ENCODE assay signal across 22 mouse cellular contexts in genomic region chr9:119743312-119743711, GRCm38 (mm10). TPM values are rescaled to one million over a fixed set of nuclear protein-coding genes. Genes with fewer than 3 reads are reported as not detected.
DNase-seq lines count a peak whose midpoint lies in the region; ATAC-seq and TF ChIP-seq lines count a peak whose summit lies in the region.
"Had no signal": no experiment of that assay in that cellular context is flagged by ENCODE, and none has a peak within 500 bp of the region (broad histone marks: within the 10 kb centered on the region; RNA-seq: fewer than 3 reads in every experiment).

No protein-coding gene starts in this region.

- TF ChIP-seq CTCF in heart, postnatal 0 days (IDR thresholded peaks at IDR 0.05; ENCODE audit: low read depth), result no peak
- TF ChIP-seq CTCF in C2C12 (IDR thresholded peaks at IDR 0.05; ENCODE audit: control insufficient read depth, insufficient read depth, insufficient read length), result no peak
- no peak for TF ChIP-seq CTCF in CH12.LX (conservative IDR thresholded peaks at IDR 0.05 in 1 of 2, IDR thresholded peaks at IDR 0.05 in 1 of 2; ENCODE audit: low read depth in 2 of 2, low read length in 2 of 2)

- H3K36me3 ChIP-seq in heart, postnatal 0 days (replicated peaks; ENCODE audit: control insufficient read depth, insufficient read depth, low read length), result no peaks in the 10 kb centered on the region
- H3K36me3 ChIP-seq in C2C12 (ENCODE audit: control insufficient read depth, insufficient read depth) (no peaks in the 10 kb centered on the region), CH12.LX (replicated peaks in 1 of 2; ENCODE audit: control insufficient read depth in 1 of 2, insufficient read depth in 1 of 2, low read length in 1 of 2) (no peaks in the 10 kb centered on the region), macrophage (ENCODE audit: inconsistent target) (no peaks in the 10 kb centered on the region)
- no peaks in the 10 kb centered on the region for H3K36me3 ChIP-seq in kidney, embryonic 15.5 days
- H3K36me3 ChIP-seq: forebrain, embryonic 15.5 days; heart, embryonic 12.5 days; hindbrain, embryonic 15.5 days; liver, embryonic 12.5 days; lung, embryonic 15.5 days; neural tube, embryonic 12.5 days had no signal

- H3K79me2 ChIP-seq in C2C12 (ENCODE audit: control insufficient read depth, insufficient read depth) (no peaks in the 10 kb centered on the region), CH12.LX (replicated peaks; ENCODE audit: control insufficient read depth, extremely low read depth, insufficient read depth, poor library complexity, severe bottlenecking) (no peaks in the 10 kb centered on the region), macrophage (ENCODE audit: inconsistent target) (no peaks in the 10 kb centered on the region)

- no peak for TF ChIP-seq POLR2A in CH12.LX (IDR thresholded peaks at IDR 0.05; ENCODE audit: low read depth, low read length)

- peak; percentile 25 for DNase-seq in heart, postnatal 0 days (ENCODE audit: low spot score)
- DNase-seq in heart, adult 8-10 months (ENCODE audit: low spot score), result no peak
- no peak for DNase-seq in CH12.LX (ENCODE audit: extremely low read depth)
- no peak for DNase-seq in cerebellum, adult 11 months
- DNase-seq: cerebellum, adult 9-11 months; heart, postnatal 36 days had no signal

- TF ChIP-seq EP300 in heart, postnatal 0 days (IDR thresholded peaks at IDR 0.05; ENCODE audit: low read depth), result no peak
- TF ChIP-seq EP300 in CH12.LX (IDR thresholded peaks at IDR 0.05; ENCODE audit: low read length), result no peak

- 0 out of 2 replicates have a peak, but pooled peaks cover 5% of the 10 kb centered on the region for H3K9me3 ChIP-seq in heart, postnatal 0 days (replicated peaks; ENCODE audit: control insufficient read depth, low read length)
- no peaks in the 10 kb centered on the region for H3K9me3 ChIP-seq in CH12.LX (replicated peaks; ENCODE audit: low read length)
- no peaks in the 10 kb centered on the region for H3K9me3 ChIP-seq in kidney, embryonic 15.5 days (replicated peaks)
- H3K9me3 ChIP-seq: hindbrain, embryonic 15.5 days; liver, embryonic 12.5 days; lung, embryonic 15.5 days had no signal

- dilution Hi-C loops in CH12.LX (cut with MboI; ENCODE audit: extremely low pct_ligation_motif_present, extremely low pct_unique_long_range_greater_than_20kb, low sequenced_read_pairs), result no loop called here

- H3K4me1 ChIP-seq in heart, postnatal 0 days (ENCODE audit: control insufficient read depth, insufficient read depth), result peaks cover 5% of the 10 kb centered on the region; the same call in 1 of the 2 replicates
- H3K4me1 ChIP-seq in CH12.LX (ENCODE audit: control insufficient read depth in 1 of 2, insufficient read depth in 2 of 2), result peaks cover 14 to 38% of the 10 kb centered on the region in 2 experiments
- no peaks in the 10 kb centered on the region for H3K4me1 ChIP-seq in kidney, embryonic 15.5 days
- H3K4me1 ChIP-seq: forebrain, embryonic 15.5 days; hindbrain, embryonic 15.5 days; neural tube, embryonic 12.5 days had no signal

- H3K4me2 ChIP-seq in heart, postnatal 0 days (ENCODE audit: low read depth, low read length), result no peak overlapping the region
- no peak overlapping the region for H3K4me2 ChIP-seq in CH12.LX (ENCODE audit: insufficient read depth, low read depth, poor library complexity, severe bottlenecking)
- no peak overlapping the region for H3K4me2 ChIP-seq in kidney, embryonic 15.5 days
- H3K4me2 ChIP-seq: forebrain, embryonic 15.5 days; heart, embryonic 12.5 days; hindbrain, embryonic 15.5 days; liver, embryonic 12.5 days; lung, embryonic 15.5 days; midbrain, embryonic 11.5 days; neural tube, embryonic 12.5 days had no signal

- no peaks in the 10 kb centered on the region for H3K27me3 ChIP-seq in heart, postnatal 0 days (ENCODE audit: control insufficient read depth, insufficient read depth, low read length)
- H3K27me3 ChIP-seq in C2C12 (ENCODE audit: control insufficient read depth, insufficient read depth, insufficient read length) (no peaks in the 10 kb centered on the region), CH12.LX (replicated peaks) (peaks cover 6% of the 10 kb centered on the region)
- no peaks in the 10 kb centered on the region for H3K27me3 ChIP-seq in kidney, embryonic 15.5 days
- H3K27me3 ChIP-seq: forebrain, embryonic 15.5 days; hindbrain, embryonic 15.5 days; liver, embryonic 12.5 days; lung, embryonic 15.5 days; neural tube, embryonic 12.5 days had no signal

- no peak for TF ChIP-seq RAD21 in CH12.LX (IDR thresholded peaks at IDR 0.05; ENCODE audit: low read depth, low read length)

- H3K4me3 ChIP-seq in heart, postnatal 0 days (ENCODE audit: low read depth, low read length), result no peak overlapping the region
- no peak overlapping the region for H3K4me3 ChIP-seq in C2C12 (ENCODE audit: insufficient read depth, poor library complexity, severe bottlenecking)
- no peak overlapping the region for H3K4me3 ChIP-seq in CH12.LX (replicated peaks in 1 of 3; ENCODE audit: low read depth in 2 of 3, low read length in 2 of 3, poor library complexity in 1 of 3)
- H3K4me3 ChIP-seq in macrophage (ENCODE audit: inconsistent target), result no peak overlapping the region
- H3K4me3 ChIP-seq in kidney, embryonic 15.5 days (replicated peaks), result no peak overlapping the region
- H3K4me3 ChIP-seq: forebrain, embryonic 15.5 days; heart, embryonic 12.5 days; hindbrain, embryonic 15.5 days; liver, embryonic 12.5 days; lung, embryonic 15.5 days; neural tube, embryonic 12.5 days had no signal

- in situ Hi-C loops in CH12.LX (cut with MboI; ENCODE audit: low pct_ligation_motif_present, low pct_unique_long_range_greater_than_20kb, low sequenced_read_pairs), result no loop called here

- H3K79me3 ChIP-seq in C2C12 (ENCODE audit: low read depth), result no peaks in the 10 kb centered on the region

- ATAC-seq in heart, postnatal 0 days (ENCODE audit: insufficient read depth, low read depth), result no peak
- no peak for ATAC-seq in kidney, embryonic 15.5 days (replicated peaks; ENCODE audit: low FRiP score)
- ATAC-seq: forebrain, embryonic 15.5 days; intestine, embryonic 16.5 days; liver, embryonic 12.5 days had no signal

- H3K9ac ChIP-seq in heart, postnatal 0 days (replicated peaks; ENCODE audit: low read depth, low read length), result no peak overlapping the region
- H3K9ac ChIP-seq in CH12.LX (ENCODE audit: insufficient read depth, low read depth), result no peak overlapping the region
- no peak overlapping the region for H3K9ac ChIP-seq in kidney, embryonic 15.5 days
- H3K9ac ChIP-seq: forebrain, embryonic 15.5 days; heart, embryonic 12.5 days; hindbrain, embryonic 15.5 days; liver, embryonic 12.5 days; lung, embryonic 15.5 days; neural tube, embryonic 12.5 days had no signal

- H3K27ac ChIP-seq in heart, postnatal 0 days (ENCODE audit: low read depth), result no peak overlapping the region
- H3K27ac ChIP-seq in CH12.LX (ENCODE audit: insufficient read depth, low read depth), result no peak overlapping the region
- H3K27ac ChIP-seq in macrophage, result peak overlapping the region; percentile 83
- H3K27ac ChIP-seq in kidney, embryonic 15.5 days, result no peak overlapping the region
- H3K27ac ChIP-seq: forebrain, embryonic 15.5 days; hindbrain, embryonic 15.5 days; liver, embryonic 12.5 days; lung, embryonic 15.5 days; neural tube, embryonic 12.5 days had no signal

- no peak overlapping the region for H3ac ChIP-seq in C2C12 (ENCODE audit: control insufficient read depth, insufficient read length, low read depth)

- 59% methylated on average over 3 of the region's 3 CpGs for whole genome bisulfite sequencing in heart, postnatal 0 days
- WGBS in macrophage (ENCODE audit: missing documents), result 44% methylated on average over 3 of the region's 3 CpGs
- 90% methylated on average over 3 of the region's 3 CpGs for WGBS in kidney, embryonic 15.5 days

TF ChIP-seq in C2C12, 6 proteins besides CTCF, POLR2A, EP300 and RAD21:
- TF ChIP-seq USF1 (IDR thresholded peaks at IDR 0.05; ENCODE audit: low read depth) (peak; percentile 41), MAX (IDR thresholded peaks at IDR 0.05) (no peak)

TF ChIP-seq in CH12.LX, 34 proteins besides CTCF, POLR2A, EP300 and RAD21:
- TF ChIP-seq PAX5 (IDR thresholded peaks at IDR 0.05; ENCODE audit: low read length) (no peak), USF2 (conservative IDR thresholded peaks at IDR 0.05; ENCODE audit: low read depth, low read length) (0 out of 2 replicates have a peak, but pooled peaks have one; percentile 24), ZNF384 (IDR thresholded peaks at IDR 0.05; ENCODE audit: low read depth, low read length) (no peak), RCOR1 (conservative IDR thresholded peaks at IDR 0.05; ENCODE audit: low read depth, low read length) (no peak), USF1 (IDR thresholded peaks at IDR 0.05; ENCODE audit: low read depth, low read length) (peak; percentile 40)
TF ChIP-seq in CH12.LX: peak in this region for 2.

RNA-seq across cellular contexts. Expression of gene Scn10a, which starts 24.2 kb away (rescaled TPM):
- 0.65 and 2.0 TPM in 2 replicates for total RNA-seq in heart, postnatal 0 days (2014; rRNA removed; ENCODE audit: low replicate concordance)
- polyA plus RNA-seq in heart, postnatal 0 days (2015; fragmentation: Nextera tagmentation; extraction: Ambion mirVana), result 2.0 and 2.1 TPM in 2 replicates
- 1 to 10 TPM in 1 of 4 experiments, under 1 TPM in 3; 0.65 to 1.0 (median 0.74) TPM for total RNA-seq in heart, adult 8-10 months (2022)
- polyA plus RNA-seq in C2C12 (2012; fragmentation: generic; extraction: Trizol), result 0.09 TPM
- not detected in 2 replicates for total RNA-seq in CH12.LX (2012; rRNA removed)
- total RNA-seq in CH12.LX (2014; rRNA removed), result not detected in 2 replicates
- polyA plus RNA-seq in CH12.LX (2012; ENCODE audit: insufficient read length, low read depth), result not detected in 2 replicates
- total RNA-seq in macrophage (2018; cell fraction: chromatin; rRNA removed), result not detected
- not detected for total RNA-seq in macrophage (2018; cell fraction: cytosol; rRNA removed)
- total RNA-seq in macrophage (2018; cell fraction: nucleus; rRNA removed), result not detected
- not detected in 3 replicates for polyA plus RNA-seq in macrophage (2018)
- not detected in 2 replicates for polyA plus RNA-seq in kidney, embryonic 15.5 days (2015; fragmentation: Nextera tagmentation; extraction: Ambion mirVana)
- total RNA-seq: layer of hippocampus, postnatal 10 days had no signal
- polyA plus RNA-seq: activated CD4-positive, CD25-positive, alpha-beta regulatory T cell, adult 4 months; kidney, embryonic 14.5 days; large intestine, adult 2 months; midbrain, embryonic 11.5 days; stomach, embryonic 14.5 days had no signal
